Mouse (Mus musculus): ENCODE measurements around the gene Wdr54.
"Not testable (repeated sequence)": the region's sequence is repeated elsewhere in the genome, so short reads cannot be mapped to it uniquely, and the experiment has no call there.

Wdr54 gene

GRCm38 (mm10) chr6:83165026-83165606 is 8.9 kb upstream of the Wdr54 start:
- Histone ChIP-seq H3K27me3 (ENCODE audit: insufficient read depth, low read length) (peaks cover 26% of the 10 kb centered on the region), H3K9me3 (ENCODE audit: low read length) (no peaks in the 10 kb centered on the region), H3K4me3 (replicated peaks; ENCODE audit: low read length) (peak overlapping the region; percentile 94), H3K4me1 (replicated peaks; ENCODE audit: low read depth, low read length) (peaks cover 40% of the 10 kb centered on the region), H3K36me3 (ENCODE audit: insufficient read depth, low read length) (peaks cover 11% of the 10 kb centered on the region; the same call in 1 of the 2 replicates)
- no peak for TF ChIP-seq NANOG (IDR thresholded peaks at IDR 0.05; ENCODE audit: borderline replicate concordance, low read length)
- no peak for TF ChIP-seq CTCF (conservative IDR thresholded peaks at IDR 0.05; ENCODE audit: low read length)
- TF ChIP-seq POU5F1 (IDR thresholded peaks at IDR 0.05; ENCODE audit: borderline replicate concordance, low read length), result no peak

GRCm38 (mm10) chr6:83162701-83163100 is 6.5 kb upstream of the Wdr54 start:
- H3K4me1 ChIP-seq (replicated peaks; ENCODE audit: low read depth, low read length), result peaks cover 36% of the 10 kb centered on the region
- no peak for TF ChIP-seq POU5F1 (IDR thresholded peaks at IDR 0.05; ENCODE audit: borderline replicate concordance, low read length)
- TF ChIP-seq CTCF (conservative IDR thresholded peaks at IDR 0.05; ENCODE audit: low read length), result peak; percentile 74
- H3K9me3 ChIP-seq (ENCODE audit: low read length), result no peaks in the 10 kb centered on the region

GRCm38 (mm10) chr6:83161921-83162641 is 5.9 kb upstream of the Wdr54 start:
- no peak for TF ChIP-seq POU5F1 (IDR thresholded peaks at IDR 0.05; ENCODE audit: borderline replicate concordance, low read length)
- TF ChIP-seq CTCF (conservative IDR thresholded peaks at IDR 0.05; ENCODE audit: low read length), result no peak
- no peak for TF ChIP-seq NANOG (IDR thresholded peaks at IDR 0.05; ENCODE audit: borderline replicate concordance, low read length)
- peaks cover 31% of the 10 kb centered on the region for H3K4me1 ChIP-seq (replicated peaks; ENCODE audit: low read depth, low read length)
- peaks cover 43% of the 10 kb centered on the region for H3K27me3 ChIP-seq (ENCODE audit: insufficient read depth, low read length)
- no peaks in the 10 kb centered on the region for H3K9me3 ChIP-seq (ENCODE audit: low read length)
- H3K4me3 ChIP-seq (replicated peaks; ENCODE audit: low read length), result peak overlapping the region; percentile 78
- no peaks in the 10 kb centered on the region for H3K36me3 ChIP-seq (ENCODE audit: insufficient read depth, low read length)

More at GRCm38 (mm10) chr6:83162701-83163100, 6.5 kb upstream of the Wdr54 start:
- Histone ChIP-seq H3K36me3 (ENCODE audit: insufficient read depth, low read length) (no peaks in the 10 kb centered on the region), H3K27me3 (ENCODE audit: insufficient read depth, low read length) (peaks cover 37% of the 10 kb centered on the region), H3K4me3 (replicated peaks; ENCODE audit: low read length) (peak overlapping the region; percentile 78)

- H3K36me3 ChIP-seq (ENCODE audit: insufficient read depth, low read length), result no peaks in the 10 kb centered on the region
- peaks cover 45% of the 10 kb centered on the region for H3K27me3 ChIP-seq (ENCODE audit: insufficient read depth, low read length)
- peak overlapping the region; percentile 78 for H3K4me3 ChIP-seq (replicated peaks; ENCODE audit: low read length)
- H3K9me3 ChIP-seq (ENCODE audit: low read length), result no peaks in the 10 kb centered on the region
- no peak for TF ChIP-seq NANOG (IDR thresholded peaks at IDR 0.05; ENCODE audit: borderline replicate concordance, low read length)
- TF ChIP-seq POU5F1 (IDR thresholded peaks at IDR 0.05; ENCODE audit: borderline replicate concordance, low read length), result no peak
- TF ChIP-seq CTCF (conservative IDR thresholded peaks at IDR 0.05; ENCODE audit: low read length), result no peak
- H3K4me1 ChIP-seq (replicated peaks; ENCODE audit: low read depth, low read length), result peaks cover 30% of the 10 kb centered on the region
Measured at GRCm38 (mm10) chr6:83161442-83161841, 5.2 kb upstream of the Wdr54 start.

GRCm38 (mm10) chr6:83159456-83159855 is 3.3 kb upstream of the Wdr54 start:
- H3K9me3 ChIP-seq (ENCODE audit: low read length), result not testable (repeated sequence)
- 0 out of 2 replicates have a peak, but pooled peaks have one; percentile 17 for TF ChIP-seq CTCF (conservative IDR thresholded peaks at IDR 0.05; ENCODE audit: low read length)

GRCm38 (mm10) chr6:83155552-83156238 is 502 bp downstream of the Wdr54 start:
- peaks cover 74% of the 10 kb centered on the region for H3K27me3 ChIP-seq (ENCODE audit: insufficient read depth, low read length)
- H3K9me3 ChIP-seq (ENCODE audit: low read length), result no peaks in the 10 kb centered on the region
- H3K36me3 ChIP-seq (ENCODE audit: insufficient read depth, low read length), result no peaks in the 10 kb centered on the region; the same call in none of the 2 replicates
- no peak for TF ChIP-seq POU5F1 (IDR thresholded peaks at IDR 0.05; ENCODE audit: borderline replicate concordance, low read length)
- no peak for TF ChIP-seq CTCF (conservative IDR thresholded peaks at IDR 0.05; ENCODE audit: low read length)
- TF ChIP-seq NANOG (IDR thresholded peaks at IDR 0.05; ENCODE audit: borderline replicate concordance, low read length), result no peak
- peaks cover 39% of the 10 kb centered on the region for H3K4me1 ChIP-seq (replicated peaks; ENCODE audit: low read depth, low read length)
- peak overlapping the region; percentile 72 for H3K4me3 ChIP-seq (replicated peaks; ENCODE audit: low read length)

More at GRCm38 (mm10) chr6:83159456-83159855, 3.3 kb upstream of the Wdr54 start:
- H3K4me3 ChIP-seq (replicated peaks; ENCODE audit: low read length); H3K36me3 ChIP-seq (ENCODE audit: insufficient read depth, low read length): not testable (repeated sequence)
- Histone ChIP-seq H3K27me3 (ENCODE audit: insufficient read depth, low read length) (peaks cover 64% of the 10 kb centered on the region), H3K4me1 (replicated peaks; ENCODE audit: low read depth, low read length) (peaks cover 34% of the 10 kb centered on the region)

GRCm38 (mm10) chr6:83153485-83153884 is 2.7 kb downstream of the Wdr54 start:
- H3K9me3 ChIP-seq (ENCODE audit: low read length), result no peaks in the 10 kb centered on the region
- no peak overlapping the region for H3K4me3 ChIP-seq (replicated peaks; ENCODE audit: low read length)
- H3K36me3 ChIP-seq (ENCODE audit: insufficient read depth, low read length), result peaks cover 6% of the 10 kb centered on the region
- no peak for TF ChIP-seq NANOG (IDR thresholded peaks at IDR 0.05; ENCODE audit: borderline replicate concordance, low read length)
- TF ChIP-seq CTCF (conservative IDR thresholded peaks at IDR 0.05; ENCODE audit: low read length), result no peak
- no peak for TF ChIP-seq POU5F1 (IDR thresholded peaks at IDR 0.05; ENCODE audit: borderline replicate concordance, low read length)
- peaks cover 46% of the 10 kb centered on the region for H3K4me1 ChIP-seq (replicated peaks; ENCODE audit: low read depth, low read length)
- peaks cover 61% of the 10 kb centered on the region for H3K27me3 ChIP-seq (ENCODE audit: insufficient read depth, low read length)

- peaks cover 63% of the 10 kb centered on the region for H3K27me3 ChIP-seq (ENCODE audit: insufficient read depth, low read length)
- no peaks in the 10 kb centered on the region for H3K9me3 ChIP-seq (ENCODE audit: low read length)
- H3K4me1 ChIP-seq (replicated peaks; ENCODE audit: low read depth, low read length), result peaks cover 46% of the 10 kb centered on the region
- no peak for TF ChIP-seq POU5F1 (IDR thresholded peaks at IDR 0.05; ENCODE audit: borderline replicate concordance, low read length)
- no peak for TF ChIP-seq CTCF (conservative IDR thresholded peaks at IDR 0.05; ENCODE audit: low read length)
- TF ChIP-seq NANOG (IDR thresholded peaks at IDR 0.05; ENCODE audit: borderline replicate concordance, low read length), result no peak
- H3K4me3 ChIP-seq (replicated peaks; ENCODE audit: low read length), result no peak overlapping the region
- peaks cover 6% of the 10 kb centered on the region for H3K36me3 ChIP-seq (ENCODE audit: insufficient read depth, low read length)
Measured at GRCm38 (mm10) chr6:83153038-83153437, 3.2 kb downstream of the Wdr54 start.

Measured in E14TG2a.4 (cell line).